Mouse (Mus musculus) lung, postnatal 0 days (tissue): ENCODE data around the gene Gabra1.

Experiments used
- CTCF ChIP-seq: IDR thresholded peaks from 2 replicates; pipeline ENCODE4 v1.5.1; 2016; ENCODE audit warnings: antibody characterized with exemption, mild to moderate bottlenecking
- EP300 ChIP-seq: IDR thresholded peaks from 2 replicates; pipeline ENCODE4 v1.6.1; 2016; ENCODE audit warnings: antibody characterized with exemption, mild to moderate bottlenecking, control low read depth

- TF ChIP-seq CTCF: no peak
- TF ChIP-seq EP300: no peak
Observed at GRCm38 (mm10) chr11:42182825-42183152, at the start of gene Gabra1.
